Mouse (Mus musculus) c-Kit-negative CD71-positive TER-119-positive erythroid progenitor cells, embryonic 14.5 days (primary cell): ENCODE results near the gene Higd1b.

Experiments used
- DNase-seq: peaks from one replicate; pipeline ENCODE4 v3.0.0-alpha.2; 2013; ENCODE audit warnings: low read depth, low spot score

The Higd1b gene

GRCm38 (mm10) chr11:102838126-102838525, 2.5 kb downstream of the Higd1b start:
- no peak for DNase-seq

- DNase-seq = no peak
Observed at GRCm38 (mm10) chr11:102838616-102839150, 3.0 kb downstream of the Higd1b start.

- no peak for DNase-seq
Observed at GRCm38 (mm10) chr11:102845926-102846325, 10.3 kb downstream of the Higd1b start.

GRCm38 (mm10) chr11:102851883-102852282, 16.2 kb downstream of the Higd1b start:
- no peak for DNase-seq

- peak; percentile 54 for DNase-seq
Observed at GRCm38 (mm10) chr11:102853760-102854159, 18.1 kb downstream of the Higd1b start.

- no peak for DNase-seq
Observed at GRCm38 (mm10) chr11:102855941-102856340, 20.3 kb downstream of the Higd1b start.

GRCm38 (mm10) chr11:102858951-102859350, 23.3 kb downstream of the Higd1b start:
- no peak for DNase-seq

- DNase-seq = no peak
Observed at GRCm38 (mm10) chr11:102859933-102860332, 24.3 kb downstream of the Higd1b start.

GRCm38 (mm10) chr11:102864272-102864671, 28.6 kb downstream of the Higd1b start:
- DNase-seq = no peak

GRCm38 (mm10) chr11:102874801-102875334, 39.2 kb downstream of the Higd1b start:
- no peak for DNase-seq

- DNase-seq = no peak
Observed at GRCm38 (mm10) chr11:102879558-102879957, 43.9 kb downstream of the Higd1b start.

GRCm38 (mm10) chr11:102880585-102881313, 45.1 kb downstream of the Higd1b start, which contains the start of the genes Eftud2 and Ccdc103:
Gene Eftud2 (minus strand): TSS chr11:102880985.
Gene Ccdc103 (plus strand): TSS chr11:102881204.
- DNase-seq = peak; percentile 98

GRCm38 (mm10) chr11:102881314-102882198, 45.9 kb downstream of the Higd1b start:
- DNase-seq = no peak

- no peak for DNase-seq
Observed at GRCm38 (mm10) chr11:102884616-102885219, 49.1 kb downstream of the Higd1b start, which contains the start of gene Fam187a. Gene Fam187a (plus strand): TSS chr11:102885169.

GRCm38 (mm10) chr11:102887433-102887832, 51.8 kb downstream of the Higd1b start:
- DNase-seq = no peak
